Mouse (Mus musculus) small intestine, adult 2 months (tissue): ENCODE results near the gene Hist1h3d. TPM values are rescaled to one million over a fixed set of nuclear protein-coding genes. Genes with fewer than 3 reads are reported as not detected.
"Not testable (repeated sequence)": the region's sequence is repeated elsewhere in the genome, so short reads cannot be mapped to it uniquely, and the experiment has no call there.

Experiments used
- H3K27ac ChIP-seq: fragments of 200-500 bp; 2 replicates; pipeline ENCODE4 v1.5.1; 2012; ENCODE audit warnings: low read depth, low read length, control low read depth, inconsistent platforms; ENCODE audit not compliant: insufficient read depth
- H3K27me3 ChIP-seq: fragments of 200-500 bp; 2 replicates; pipeline ENCODE4 v1.6.1; 2012; ENCODE audit warnings: mild to moderate bottlenecking, moderate library complexity, low read length, inconsistent platforms; ENCODE audit not compliant: control insufficient read depth, insufficient read depth
- H3K36me3 ChIP-seq: fragments of 200-500 bp; 2 replicates; pipeline ENCODE4 v1.6.1; 2012; ENCODE audit warnings: mild to moderate bottlenecking, low read length, control low read depth, inconsistent platforms; ENCODE audit not compliant: control insufficient read depth, insufficient read depth
- H3K4me1 ChIP-seq: fragments of 200-500 bp; 2 replicates; pipeline ENCODE4 v1.6.1; 2012; ENCODE audit warnings: low read length, inconsistent platforms, mixed read lengths; ENCODE audit not compliant: control insufficient read depth, insufficient read depth, insufficient read length
- H3K4me3 ChIP-seq: fragments of 200-500 bp; 2 replicates; pipeline ENCODE4 v1.5.1; 2012; ENCODE audit warnings: low read depth, mild to moderate bottlenecking, control low read depth, inconsistent platforms, low read length, moderate library complexity
- CTCF ChIP-seq: fragments of 200-500 bp; IDR thresholded peaks from 2 replicates; pipeline ENCODE4 v1.5.1; 2012; ENCODE audit warnings: low read depth, mild to moderate bottlenecking, control low read depth, inconsistent platforms, low read length, moderate library complexity, mixed read lengths; ENCODE audit not compliant: insufficient replicate concordance, insufficient read length; ENCODE audit errors: extremely low read depth
- POLR2A ChIP-seq: fragments of 200-500 bp; IDR thresholded peaks from 2 replicates; pipeline ENCODE4 v1.6.1; 2012; ENCODE audit warnings: low read depth, mild to moderate bottlenecking, control low read depth, inconsistent platforms, low read length, moderate library complexity
- WGBS: fragments of 180-500 bp; shearing (Covaris S2); methylation state at CpG from one replicate; pipeline ENCODE4 v1.1.7; 2018; 5-methylcytosine and 5-hydroxymethylcytosine counted together
- polyA plus RNA-seq: library from polyadenylated mRNA; depleted of rRNA; stranded (reverse); fragments of >200 nt; gene quantifications from 2 replicates; pipeline ENCODE4 v1.2.3, GENCODE M21; 2012

Hist1h3d gene
- polyA plus RNA-seq, 1 experiment, result 24.2 TPM

DNA sequence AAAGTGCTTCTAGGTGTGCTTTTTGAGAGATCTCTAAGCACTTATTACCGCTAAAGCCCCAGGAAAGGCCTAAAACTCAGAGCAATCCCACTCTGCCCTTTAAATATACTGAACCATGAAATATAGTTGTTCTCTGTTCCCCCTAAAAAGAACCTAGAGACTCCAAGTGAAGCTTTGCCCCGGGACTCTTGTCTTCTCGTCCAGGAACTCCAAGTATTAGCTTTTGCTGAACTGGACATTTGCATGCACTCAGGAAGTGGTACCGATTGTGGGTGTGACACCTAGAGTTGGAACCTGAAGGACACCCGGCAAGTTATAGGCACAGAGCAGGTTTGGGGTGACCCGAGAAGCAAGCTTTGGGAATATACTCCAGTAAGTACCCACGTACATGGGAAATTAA is 15.6 kb downstream of the Hist1h3d start:
- 88% methylated on average over 7 of the region's 7 CpGs for WGBS

DNA sequence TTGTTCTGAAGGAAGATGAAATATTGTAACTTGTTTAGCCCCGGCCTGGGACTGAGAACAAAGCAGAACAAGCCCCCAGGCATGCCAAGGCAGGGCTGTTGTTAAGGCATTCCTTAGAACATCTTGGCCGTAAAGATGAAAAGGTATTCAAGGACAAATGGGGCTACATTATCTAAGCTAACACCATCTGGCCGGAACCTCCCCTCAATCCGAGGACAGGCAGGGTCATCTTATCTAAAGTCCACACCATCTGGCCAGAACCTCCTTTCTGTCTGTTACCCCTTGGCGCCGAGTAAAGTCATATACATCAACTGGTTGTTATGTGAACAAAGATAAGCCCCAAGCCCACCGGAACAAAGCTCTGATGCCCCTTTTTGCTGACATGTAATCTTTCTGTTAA is 16.3 kb downstream of the Hist1h3d start:
- not testable (repeated sequence) for H3K4me3 ChIP-seq, H3K4me1 ChIP-seq, H3K27ac ChIP-seq, H3K27me3 ChIP-seq, H3K36me3 ChIP-seq
- 78% methylated on average over 7 of the region's 7 CpGs for WGBS

More for the DNA sequence above, 15.6 kb downstream of the Hist1h3d start:
- no peaks in the 10 kb centered on the region for H3K36me3 ChIP-seq
- H3K27ac ChIP-seq, result no peak overlapping the region
- H3K4me1 ChIP-seq, result peaks cover 9% of the 10 kb centered on the region; the same call in 1 of the 2 replicates
- H3K4me3 ChIP-seq, result no peak overlapping the region
- TF ChIP-seq POLR2A, result no peak
- no peak for TF ChIP-seq CTCF
- no peaks in the 10 kb centered on the region for H3K27me3 ChIP-seq

DNA sequence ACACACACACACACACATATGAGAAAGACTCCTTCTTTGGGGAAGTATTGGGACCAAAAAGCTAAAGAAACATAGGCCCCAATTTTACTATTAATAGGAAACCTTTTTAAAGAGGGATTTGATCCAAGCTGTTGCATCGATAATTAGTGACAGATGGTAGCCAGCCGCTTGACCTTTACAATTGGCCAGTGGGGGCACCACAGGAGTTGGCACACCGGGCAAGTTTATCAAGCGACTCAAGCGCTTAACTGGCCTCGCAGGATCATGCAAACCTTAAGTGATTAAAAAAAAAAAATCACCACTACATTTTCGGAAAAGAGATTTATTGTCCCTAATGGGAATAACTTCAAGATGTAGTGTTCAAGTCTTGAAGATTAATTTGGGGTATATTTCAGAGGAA is 17.1 kb downstream of the Hist1h3d start:
- TF ChIP-seq POLR2A (no peak), CTCF (no peak)
- no peaks in the 10 kb centered on the region for H3K27me3 ChIP-seq
- no peak overlapping the region for H3K4me3 ChIP-seq
- H3K36me3 ChIP-seq, result no peaks in the 10 kb centered on the region
- 0 out of 2 replicates have a peak overlapping the region, but pooled peaks have one; percentile 77 for H3K27ac ChIP-seq
- H3K4me1 ChIP-seq, result peaks cover 10% of the 10 kb centered on the region; the same call in 1 of the 2 replicates
- WGBS, result 42% methylated on average over 7 of the region's 7 CpGs

DNA sequence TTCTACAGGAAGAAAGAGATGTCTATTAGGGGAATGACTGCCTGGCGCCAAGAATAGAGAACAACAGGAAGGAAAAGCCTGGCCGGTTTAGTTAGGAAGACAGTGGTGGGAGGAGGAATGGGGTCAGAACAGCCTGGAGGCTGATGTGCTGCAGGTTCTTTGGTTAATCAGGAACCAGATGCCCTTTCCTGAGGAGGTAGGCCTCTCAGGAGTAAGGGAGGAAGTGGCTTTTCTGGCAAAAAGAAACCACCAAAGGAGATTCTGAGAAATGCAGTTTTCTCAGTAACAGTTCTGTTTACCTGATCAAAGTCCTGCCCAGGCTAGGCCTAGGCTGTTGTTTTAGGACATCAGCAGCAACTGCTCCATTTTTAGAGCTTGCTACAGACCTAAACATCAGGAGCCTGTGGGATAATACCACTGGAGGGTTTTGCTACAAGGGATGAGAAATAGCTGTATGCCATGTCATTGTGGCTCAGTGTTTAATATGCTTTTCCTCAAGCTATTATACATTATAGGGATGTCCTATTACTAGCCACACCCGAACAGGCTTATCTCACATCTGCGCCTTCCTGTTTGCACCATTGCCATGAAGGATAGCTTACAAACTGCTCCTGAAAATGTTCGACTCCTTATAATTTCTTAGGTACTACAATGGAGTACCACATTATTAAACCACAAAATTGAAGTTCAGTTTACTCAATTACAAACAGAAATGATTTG is 17.6 kb downstream of the Hist1h3d start:
- 15% methylated on average over 5 of the region's 5 CpGs for WGBS
- TF ChIP-seq CTCF (no peak), POLR2A (no peak)
- peaks cover 10% of the 10 kb centered on the region; the same call in 1 of the 2 replicates for H3K4me1 ChIP-seq
- no peaks in the 10 kb centered on the region for H3K27me3 ChIP-seq
- H3K27ac ChIP-seq, result peak overlapping the region; percentile 77
- H3K4me3 ChIP-seq, result no peak overlapping the region
- H3K36me3 ChIP-seq, result no peaks in the 10 kb centered on the region

DNA sequence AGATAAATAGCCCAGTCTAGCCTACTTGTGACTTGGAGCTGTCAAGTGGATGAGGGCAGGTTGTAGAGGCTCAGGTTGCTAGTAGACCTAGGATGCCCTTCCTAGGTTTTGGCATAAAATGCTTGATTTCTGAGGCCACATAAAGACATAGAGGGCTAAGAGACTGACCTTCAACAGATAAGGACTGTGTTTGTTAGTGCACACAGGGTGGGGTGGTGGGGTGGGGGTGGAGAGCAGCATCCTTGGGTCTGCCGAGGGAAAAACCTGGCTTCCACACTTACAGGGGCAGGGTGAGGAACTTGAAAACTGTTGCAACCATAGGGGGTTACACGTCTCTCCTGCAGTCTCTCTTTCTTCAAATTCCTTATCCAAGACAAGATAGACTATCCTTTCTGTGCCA is 19.6 kb downstream of the Hist1h3d start:
- Histone ChIP-seq H3K4me3 (no peak overlapping the region), H3K27me3 (no peaks in the 10 kb centered on the region), H3K36me3 (no peaks in the 10 kb centered on the region), H3K4me1 (peaks cover 10% of the 10 kb centered on the region; the same call in 1 of the 2 replicates), H3K27ac (0 out of 2 replicates have a peak overlapping the region, but pooled peaks have one; percentile 12)
- TF ChIP-seq POLR2A, result no peak
- no peak for TF ChIP-seq CTCF
- 29% methylated on average over 2 of the region's 2 CpGs for WGBS

DNA sequence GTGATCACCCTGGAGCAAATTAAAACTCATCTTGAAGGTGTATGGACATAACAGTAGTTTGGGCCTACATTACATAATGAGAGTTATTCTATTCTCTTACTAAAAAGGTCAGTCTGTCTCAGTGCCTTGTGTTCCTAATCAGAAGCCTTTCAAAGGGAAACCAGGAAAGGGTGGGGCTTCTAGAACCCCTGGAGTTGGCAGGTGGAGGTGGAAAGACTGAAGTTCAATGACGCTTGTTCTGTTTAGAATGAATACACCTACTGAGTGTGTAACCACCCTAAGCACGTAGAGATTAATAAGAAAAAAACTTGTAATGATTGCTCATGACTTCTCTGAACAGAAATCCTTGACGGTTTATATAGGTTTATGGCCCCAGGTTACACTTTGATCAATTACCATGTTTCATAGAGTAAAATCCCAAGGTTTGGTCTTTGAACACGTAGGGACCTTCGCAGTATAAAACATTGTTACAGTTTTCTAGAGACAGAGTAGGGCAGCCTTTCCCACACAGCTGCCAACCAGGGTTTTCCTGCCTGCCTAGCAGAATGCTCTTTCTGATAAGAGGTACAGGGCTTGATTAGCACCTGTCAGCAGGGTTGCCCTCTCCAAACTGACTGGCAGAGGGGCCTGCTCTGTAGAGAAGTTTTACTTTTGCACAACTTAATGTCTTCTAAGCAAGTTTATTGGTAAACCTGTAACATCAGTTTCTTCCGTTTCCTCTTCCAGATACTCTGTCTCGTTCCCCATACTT is 20.2 kb downstream of the Hist1h3d start:
- Histone ChIP-seq H3K27ac (peak overlapping the region; percentile 73), H3K27me3 (no peaks in the 10 kb centered on the region), H3K4me1 (peaks cover 10% of the 10 kb centered on the region; the same call in 1 of the 2 replicates), H3K36me3 (no peaks in the 10 kb centered on the region), H3K4me3 (no peak overlapping the region)
- 33% methylated on average over 7 of the region's 7 CpGs for WGBS
- TF ChIP-seq POLR2A (no peak), CTCF (no peak)

DNA sequence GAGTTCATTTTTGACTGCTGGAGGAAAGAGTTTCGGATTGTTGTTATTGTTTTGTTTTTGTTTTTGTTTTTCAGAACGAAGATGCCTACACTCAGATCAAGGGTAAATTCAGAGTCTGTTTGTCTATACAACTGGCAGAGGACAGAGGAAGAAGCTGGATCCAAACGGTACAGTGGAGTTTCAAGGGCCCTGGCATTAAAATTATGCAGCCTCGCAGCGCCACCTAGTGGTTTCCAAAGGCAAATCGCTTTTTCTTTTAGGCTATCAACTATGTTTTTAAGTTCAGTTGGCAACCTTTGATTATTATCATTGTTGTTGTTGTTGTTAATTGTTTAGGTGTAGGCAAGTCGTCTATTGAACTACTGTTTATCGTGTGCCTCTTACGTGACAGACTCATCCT is 22.4 kb downstream of the Hist1h3d start:
- H3K4me3 ChIP-seq, result no peak overlapping the region
- no peaks in the 10 kb centered on the region for H3K27me3 ChIP-seq
- no peak overlapping the region for H3K27ac ChIP-seq
- 7% methylated on average over 9 of the region's 9 CpGs for WGBS
- peaks cover 9% of the 10 kb centered on the region; the same call in 1 of the 2 replicates for H3K4me1 ChIP-seq
- H3K36me3 ChIP-seq, result no peaks in the 10 kb centered on the region
- TF ChIP-seq CTCF (peak; percentile 64; the same call in 1 of the 2 replicates), POLR2A (no peak)
